Mouse (Mus musculus) heart, embryonic 13.5 days (tissue): ENCODE results near the gene Ascc1. TPM values are rescaled to one million over a fixed set of nuclear protein-coding genes. Genes with fewer than 3 reads are reported as not detected.

Source experiments
- ATAC-seq: fragments of 200-750 bp; cut with Nextera tagmentation; 2 replicates; pipeline ENCODE4 v1.8.0; 2017; ENCODE audit warnings: moderate TSS enrichment; ENCODE audit not compliant: insufficient number of reproducible peaks, low FRiP score, low TSS enrichment; ENCODE audit errors: extremely low read depth
- H3K27ac ChIP-seq: fragments of 300-500 bp; sonication (generic); replicated peaks from 2 replicates; pipeline ENCODE4 v1.5.1; 2015; ENCODE audit warnings: moderate library complexity, mild to moderate bottlenecking, inconsistent platforms
- H3K27me3 ChIP-seq: fragments of 300-500 bp; sonication (generic); replicated peaks from 2 replicates; pipeline ENCODE4 v1.6.1; 2015; ENCODE audit warnings: mild to moderate bottlenecking, inconsistent platforms
- H3K36me3 ChIP-seq: fragments of 300-500 bp; sonication (generic); 2 replicates; pipeline ENCODE4 v1.6.1; 2015; ENCODE audit warnings: mild to moderate bottlenecking, inconsistent platforms
- H3K4me1 ChIP-seq: fragments of 300-500 bp; sonication (generic); 2 replicates; pipeline ENCODE4 v1.6.1; 2015; ENCODE audit warnings: inconsistent platforms
- H3K4me2 ChIP-seq: fragments of 300-500 bp; sonication (generic); 2 replicates; pipeline ENCODE4 v1.6.1; 2015; ENCODE audit warnings: inconsistent platforms, mild to moderate bottlenecking, moderate library complexity
- H3K4me3 ChIP-seq: fragments of 300-500 bp; sonication (generic); 2 replicates; pipeline ENCODE4 v1.5.1; 2015; ENCODE audit warnings: moderate library complexity, mild to moderate bottlenecking, inconsistent platforms
- H3K9ac ChIP-seq: fragments of 300-500 bp; sonication (generic); 2 replicates; pipeline ENCODE4 v1.6.1; 2015; ENCODE audit warnings: inconsistent platforms, mild to moderate bottlenecking, moderate library complexity
- H3K9me3 ChIP-seq: fragments of 300-500 bp; sonication (generic); 2 replicates; pipeline ENCODE4 v1.6.1; 2016; ENCODE audit warnings: inconsistent platforms
- WGBS: fragments of 180-500 bp; shearing (Covaris S2); methylation state at CpG from one replicate; pipeline ENCODE4 v1.1.7; 2015; ENCODE audit warnings: mixed read lengths; 5-methylcytosine and 5-hydroxymethylcytosine counted together
- polyA plus RNA-seq: library from polyadenylated mRNA; unstranded; fragments of >200 nt; fragmentation: Nextera tagmentation; extraction: Ambion mirVana; gene quantifications from 2 replicates; pipeline ENCODE4 v1.2.1, GENCODE M21; 2015

Gene Ascc1
- 33.8 and 37.9 TPM in 2 replicates for polyA plus RNA-seq

- ATAC-seq, result peak; percentile 95
- Histone ChIP-seq H3K27me3 (no peaks in the 10 kb centered on the region), H3K36me3 (peaks cover 30% of the 10 kb centered on the region), H3K9ac (peak within 1 kb of the TSS; percentile 86), H3K4me3 (peak within 1 kb of the TSS; percentile 60), H3K27ac (peak within 1 kb of the TSS; percentile 96), H3K9me3 (no peaks in the 10 kb centered on the region), H3K4me1 (peaks cover 24% of the 10 kb centered on the region), H3K4me2 (peak within 1 kb of the TSS; percentile 92)
- 0% methylated on average over 51 of the region's 51 CpGs for WGBS
Observed at GRCm38 (mm10) chr10:60002673-60003212, at the start of gene Ascc1, which contains the start of gene Anapc16. Ascc1 (plus strand) TSS chr10:60002805. Anapc16 (minus strand) TSS chr10:60003135.

DNA sequence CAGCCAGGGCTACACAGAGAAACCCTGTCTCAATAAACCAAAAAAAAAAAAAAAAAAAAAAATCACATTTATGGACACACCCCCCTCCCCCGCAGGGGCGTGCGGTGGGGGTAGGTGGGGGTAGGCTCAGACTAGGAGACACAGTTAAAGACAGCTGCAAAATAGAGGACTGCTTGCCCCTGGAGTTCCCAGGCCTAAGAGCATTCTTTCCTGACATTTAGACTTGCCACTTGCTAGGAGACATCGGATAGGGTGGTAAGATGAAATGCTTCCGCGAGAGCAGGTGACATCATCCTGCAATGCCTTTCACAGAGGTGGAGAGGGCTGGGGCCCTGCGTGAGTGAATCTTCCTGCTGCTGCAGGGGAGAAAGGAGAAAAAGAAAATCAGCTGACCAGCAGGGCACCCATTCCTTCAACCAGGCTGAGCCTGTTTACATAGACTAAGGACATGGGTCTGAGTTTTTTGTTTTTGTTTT, 49.0 kb upstream of the Ascc1 start:
- 14% methylated on average over 7 of the region's 7 CpGs for WGBS
- Histone ChIP-seq H3K27me3 (peaks cover 24% of the 10 kb centered on the region), H3K4me2 (no peak overlapping the region), H3K27ac (no peak overlapping the region), H3K36me3 (0 out of 2 replicates have a peak, but pooled peaks cover 4% of the 10 kb centered on the region), H3K9ac (no peak overlapping the region), H3K4me3 (no peak overlapping the region), H3K4me1 (peaks cover 52% of the 10 kb centered on the region), H3K9me3 (no peaks in the 10 kb centered on the region)
- ATAC-seq, result no peak

DNA sequence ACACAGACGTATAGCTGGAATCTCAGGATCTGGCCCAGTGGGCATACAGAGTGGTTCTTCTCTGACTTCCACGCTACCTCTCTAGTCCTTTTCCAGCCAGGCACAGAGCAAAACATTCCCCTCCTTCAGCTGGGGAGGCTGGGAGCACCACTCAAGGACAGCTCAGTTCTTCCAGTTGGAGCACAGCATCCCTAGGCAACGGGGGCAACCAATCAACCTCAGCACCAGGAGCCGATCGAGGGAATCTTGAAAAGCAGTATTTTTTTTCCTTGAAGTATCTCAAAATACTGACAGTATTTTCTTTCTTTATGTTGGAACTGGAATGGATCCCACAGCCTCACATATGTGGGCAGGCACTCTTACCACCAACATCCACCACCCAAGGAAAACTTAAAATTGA, 45.9 kb upstream of the Ascc1 start:
- H3K9me3 ChIP-seq, result no peaks in the 10 kb centered on the region
- no peak overlapping the region for H3K4me2 ChIP-seq
- H3K27me3 ChIP-seq, result peaks cover 29% of the 10 kb centered on the region
- H3K4me3 ChIP-seq, result no peak overlapping the region
- H3K36me3 ChIP-seq, result no peaks in the 10 kb centered on the region
- WGBS, result 60% methylated on average over 5 of the region's 5 CpGs
- ATAC-seq, result no peak
- no peak overlapping the region for H3K9ac ChIP-seq
- H3K27ac ChIP-seq, result no peak overlapping the region
- H3K4me1 ChIP-seq, result peaks cover 33% of the 10 kb centered on the region

- peak overlapping the region; percentile 41 for H3K4me2 ChIP-seq
- no peak for ATAC-seq
- WGBS, result 19% methylated on average over 25 of the region's 25 CpGs
- peak overlapping the region; percentile 64 for H3K9ac ChIP-seq
- H3K27me3 ChIP-seq, result peaks cover 29% of the 10 kb centered on the region
- H3K9me3 ChIP-seq, result no peaks in the 10 kb centered on the region
- no peak overlapping the region for H3K27ac ChIP-seq
- no peaks in the 10 kb centered on the region for H3K36me3 ChIP-seq
- peaks cover 31% of the 10 kb centered on the region for H3K4me1 ChIP-seq
- peak overlapping the region; percentile 3; the same call in 1 of the 2 replicates for H3K4me3 ChIP-seq
Observed at GRCm38 (mm10) chr10:59957171-59958149, 45.1 kb upstream of the Ascc1 start.

DNA sequence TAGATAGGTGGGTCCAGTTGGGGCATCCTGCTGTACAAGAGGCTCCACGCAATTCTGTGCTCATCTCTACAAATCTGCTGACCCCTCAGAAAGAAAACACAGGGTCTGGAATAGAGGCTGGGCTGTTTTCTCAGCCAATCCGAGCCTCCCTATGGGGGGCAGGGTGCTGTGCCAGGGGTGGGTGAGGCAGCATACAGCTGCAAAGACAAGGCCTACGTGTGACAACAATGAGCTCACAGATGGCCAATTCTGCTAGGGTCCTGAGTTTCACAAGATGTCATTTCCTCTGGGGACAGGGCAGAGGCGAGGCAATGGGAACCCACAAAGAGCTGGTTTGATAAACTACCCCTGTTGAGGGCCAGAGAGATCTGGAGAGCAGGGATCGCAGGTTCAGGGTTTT, 44.1 kb upstream of the Ascc1 start:
- Histone ChIP-seq H3K4me2 (no peak overlapping the region), H3K27ac (no peak overlapping the region), H3K9ac (peak overlapping the region; percentile 64), H3K4me3 (no peak overlapping the region), H3K36me3 (no peaks in the 10 kb centered on the region), H3K4me1 (peaks cover 21% of the 10 kb centered on the region), H3K27me3 (peaks cover 29% of the 10 kb centered on the region), H3K9me3 (no peaks in the 10 kb centered on the region)
- WGBS, result 41% methylated on average over 5 of the region's 5 CpGs
- ATAC-seq, result no peak

DNA sequence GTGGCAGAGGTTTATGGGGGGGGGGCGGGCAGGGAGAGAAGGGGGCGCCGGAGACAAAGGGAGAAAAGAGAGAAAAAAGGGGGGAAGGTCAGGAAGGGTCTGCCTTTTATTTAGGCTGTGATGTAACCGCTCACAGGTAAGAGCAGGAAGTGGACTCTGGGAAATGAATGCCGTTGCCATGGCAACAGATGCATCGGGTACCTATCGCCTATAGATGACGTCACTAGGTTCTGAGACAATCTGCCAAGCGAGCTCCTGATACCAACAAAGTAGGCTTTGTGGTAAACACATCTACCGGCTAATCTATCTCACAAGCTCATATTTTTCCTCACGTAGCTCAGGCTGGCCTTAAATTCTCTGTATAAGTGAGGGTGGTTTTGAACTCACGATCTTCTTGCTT, 43.1 kb upstream of the Ascc1 start:
- Histone ChIP-seq H3K4me3 (no peak overlapping the region), H3K9ac (no peak overlapping the region), H3K27ac (no peak overlapping the region), H3K36me3 (no peaks in the 10 kb centered on the region), H3K27me3 (peaks cover 29% of the 10 kb centered on the region), H3K9me3 (no peaks in the 10 kb centered on the region), H3K4me2 (no peak overlapping the region), H3K4me1 (peaks cover 24% of the 10 kb centered on the region)
- ATAC-seq, result no peak
- WGBS, result 76% methylated on average over 11 of the region's 12 CpGs

GRCm38 (mm10) chr10:59963609-59964008, 39.0 kb upstream of the Ascc1 start:
- H3K4me3 ChIP-seq, result no peak overlapping the region
- H3K9me3 ChIP-seq, result no peaks in the 10 kb centered on the region
- 73% methylated on average over 2 of the region's 2 CpGs for WGBS
- no peak overlapping the region for H3K4me2 ChIP-seq
- peaks cover 33% of the 10 kb centered on the region for H3K4me1 ChIP-seq
- ATAC-seq, result no peak
- H3K9ac ChIP-seq, result no peak overlapping the region
- no peaks in the 10 kb centered on the region for H3K36me3 ChIP-seq
- peak overlapping the region; percentile 84 for H3K27ac ChIP-seq
- H3K27me3 ChIP-seq, result peaks cover 4% of the 10 kb centered on the region

DNA sequence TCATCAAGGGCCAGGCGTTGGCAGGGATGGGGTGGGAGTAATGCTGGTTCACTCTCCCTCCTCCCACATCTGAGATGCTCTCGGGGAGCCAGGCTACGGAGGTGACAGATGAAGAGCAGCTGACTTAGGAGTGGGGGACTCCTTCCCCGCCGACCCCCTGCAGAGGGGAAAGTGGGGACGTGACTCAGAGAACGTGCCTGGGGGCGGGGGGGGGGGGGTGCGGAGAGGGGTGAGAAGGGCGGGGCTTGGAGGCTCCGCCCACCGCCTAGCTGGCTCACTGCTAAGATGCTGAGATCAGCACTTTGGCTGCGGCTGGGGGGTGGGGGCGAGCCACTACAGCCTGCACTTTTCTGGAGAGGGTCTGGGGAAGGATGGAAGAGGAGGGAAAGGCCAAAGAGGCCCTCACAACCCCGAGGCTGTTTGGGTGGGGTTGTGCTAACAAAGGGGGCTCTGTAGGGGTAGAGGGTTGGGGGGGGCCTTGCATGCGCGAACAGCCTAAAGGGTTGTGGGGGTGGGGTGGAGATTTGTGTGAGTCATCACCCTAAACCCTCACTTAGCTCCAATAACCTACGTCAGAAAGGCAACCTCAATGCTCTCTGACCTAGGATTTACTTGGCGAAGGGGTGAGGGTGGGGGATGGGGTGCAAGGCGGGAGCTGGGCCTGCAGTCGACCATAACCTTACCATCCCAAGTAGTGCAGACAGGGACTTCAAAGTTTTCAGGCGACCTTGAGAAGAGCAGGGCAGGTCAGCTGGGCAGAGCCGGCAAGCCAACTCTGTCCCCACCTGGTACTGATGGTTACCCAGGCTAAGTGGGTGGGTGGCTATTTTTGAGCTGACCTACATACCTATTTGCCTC, 37.9 kb upstream of the Ascc1 start:
- Histone ChIP-seq H3K9ac (peak overlapping the region; percentile 71), H3K36me3 (no peaks in the 10 kb centered on the region), H3K9me3 (no peaks in the 10 kb centered on the region), H3K4me3 (peak overlapping the region; percentile 31), H3K4me1 (peaks cover 34% of the 10 kb centered on the region), H3K4me2 (peak overlapping the region; percentile 63), H3K27me3 (no peaks in the 10 kb centered on the region), H3K27ac (peak overlapping the region; percentile 84)
- 9% methylated on average over 21 of the region's 23 CpGs for WGBS
- ATAC-seq, result peak; percentile 50

DNA sequence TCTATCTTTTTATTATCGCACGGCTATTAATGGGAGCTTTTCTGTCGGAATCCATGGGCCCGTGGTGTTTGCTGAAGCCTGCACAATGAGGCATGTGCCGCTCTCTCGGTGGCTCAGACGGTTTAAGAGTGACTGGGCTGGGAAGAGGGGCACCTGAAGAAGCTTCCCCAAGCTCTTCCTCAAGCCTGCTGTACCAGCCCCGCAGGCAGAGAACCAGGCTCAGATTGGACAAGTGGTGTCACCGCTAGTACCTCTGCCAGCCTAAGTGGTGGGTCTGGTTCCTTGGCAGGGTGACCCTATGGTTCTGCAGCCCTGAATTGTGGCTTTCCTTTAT, 37.3 kb upstream of the Ascc1 start:
- H3K36me3 ChIP-seq, result no peaks in the 10 kb centered on the region
- H3K4me1 ChIP-seq, result peaks cover 39% of the 10 kb centered on the region
- no peaks in the 10 kb centered on the region for H3K9me3 ChIP-seq
- H3K4me3 ChIP-seq, result no peak overlapping the region
- peak overlapping the region; percentile 84 for H3K27ac ChIP-seq
- peak overlapping the region; percentile 71 for H3K9ac ChIP-seq
- H3K4me2 ChIP-seq, result peak overlapping the region; percentile 63
- WGBS, result 27% methylated on average over 9 of the region's 9 CpGs
- H3K27me3 ChIP-seq, result no peaks in the 10 kb centered on the region
- ATAC-seq, result 0 out of 2 replicates have a peak, but pooled peaks have one; percentile 18

DNA sequence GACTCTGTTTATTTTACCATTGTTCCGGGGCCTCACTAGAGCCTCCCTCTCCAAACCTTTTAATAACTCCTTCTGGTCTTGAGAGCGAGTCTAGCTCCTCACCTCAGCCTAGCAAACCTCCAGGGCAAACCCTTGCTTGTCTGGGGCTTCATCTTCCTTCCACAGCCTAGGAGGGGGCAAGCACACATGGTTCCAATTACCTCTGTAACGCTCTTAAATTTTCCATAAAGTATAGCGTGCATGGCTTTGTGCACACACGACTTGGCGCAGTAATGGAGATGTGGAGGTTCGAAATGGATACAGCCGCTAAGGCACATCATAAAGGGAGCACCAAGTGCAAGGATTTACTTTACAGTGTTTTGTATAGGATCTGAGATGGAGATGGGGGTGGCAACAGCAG, 36.8 kb upstream of the Ascc1 start:
- H3K4me2 ChIP-seq, result no peak overlapping the region
- peaks cover 44% of the 10 kb centered on the region for H3K4me1 ChIP-seq
- 79% methylated on average over 8 of the region's 8 CpGs for WGBS
- peak overlapping the region; percentile 71; the same call in 1 of the 2 replicates for H3K9ac ChIP-seq
- ATAC-seq, result no peak
- H3K36me3 ChIP-seq, result no peaks in the 10 kb centered on the region
- H3K27ac ChIP-seq, result peak overlapping the region; percentile 84
- no peak overlapping the region for H3K4me3 ChIP-seq
- H3K9me3 ChIP-seq, result no peaks in the 10 kb centered on the region
- no peaks in the 10 kb centered on the region for H3K27me3 ChIP-seq

GRCm38 (mm10) chr10:59966743-59967142, 35.9 kb upstream of the Ascc1 start:
- H3K36me3 ChIP-seq, result no peaks in the 10 kb centered on the region
- H3K27ac ChIP-seq, result no peak overlapping the region
- no peaks in the 10 kb centered on the region for H3K9me3 ChIP-seq
- peaks cover 49% of the 10 kb centered on the region for H3K4me1 ChIP-seq
- 88% methylated on average over 6 of the region's 6 CpGs for WGBS
- H3K4me2 ChIP-seq, result no peak overlapping the region
- H3K9ac ChIP-seq, result no peak overlapping the region
- H3K27me3 ChIP-seq, result no peaks in the 10 kb centered on the region
- no peak overlapping the region for H3K4me3 ChIP-seq
- no peak for ATAC-seq
